Mouse (Mus musculus) urinary bladder, postnatal 4 days (tissue): ENCODE measurements around the gene Pramel3.
"Not testable (repeated sequence)": the region's sequence is repeated elsewhere in the genome, so short reads cannot be mapped to it uniquely, and the experiment has no call there.

Experiments
- DNase-seq, 2 experiments: peaks; one replicate each; pipeline ENCODE4 v3.0.0; 2021 to 2022; ENCODE audit warnings: low spot score in 2 of 2

Pramel3 gene

DNA sequence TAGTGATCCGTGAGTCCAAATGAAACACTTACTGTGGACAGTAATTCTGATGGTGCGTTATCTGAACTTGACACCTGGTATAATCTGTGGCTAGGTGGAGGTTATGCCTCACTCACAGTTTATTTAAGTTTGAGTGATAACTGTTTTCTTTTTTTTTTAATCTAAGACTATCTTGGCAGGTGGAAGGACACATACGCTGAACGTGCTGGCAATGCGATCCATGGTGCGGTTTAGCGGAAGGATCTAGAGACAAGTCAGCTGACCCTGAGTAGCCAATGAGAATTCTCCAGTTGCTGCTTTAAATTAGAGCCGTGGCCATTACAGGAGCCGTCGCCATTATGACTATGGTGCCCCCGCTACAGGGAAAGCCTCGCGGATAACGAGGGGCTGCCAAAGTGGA, at the start of gene Pramel3:
TSS of gene Pramel3 (plus strand) at position 301 of the 400 bp plus-strand sequence.
- DNase-seq = not testable (repeated sequence)

DNA sequence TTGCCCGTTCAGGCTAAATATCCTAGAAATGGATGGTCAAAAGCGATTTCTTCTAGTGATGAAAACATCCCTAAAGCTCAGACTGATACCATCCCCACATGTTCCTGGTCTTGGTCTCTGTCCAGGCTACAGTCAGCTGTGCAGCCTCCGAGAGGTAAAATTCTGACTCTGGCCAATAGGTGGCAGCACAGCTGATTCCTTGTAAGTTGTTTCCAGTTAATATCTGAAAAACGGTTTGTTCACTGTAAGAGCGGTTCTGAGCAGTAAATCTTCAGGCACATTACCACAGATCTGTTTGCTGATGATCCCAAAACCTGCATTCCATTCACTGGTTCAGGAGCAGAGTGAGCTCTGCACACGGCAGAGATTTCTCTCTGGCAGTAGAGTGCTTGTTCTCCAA, 58.6 kb downstream of the Pramel3 start:
- not testable (repeated sequence) for DNase-seq

DNA sequence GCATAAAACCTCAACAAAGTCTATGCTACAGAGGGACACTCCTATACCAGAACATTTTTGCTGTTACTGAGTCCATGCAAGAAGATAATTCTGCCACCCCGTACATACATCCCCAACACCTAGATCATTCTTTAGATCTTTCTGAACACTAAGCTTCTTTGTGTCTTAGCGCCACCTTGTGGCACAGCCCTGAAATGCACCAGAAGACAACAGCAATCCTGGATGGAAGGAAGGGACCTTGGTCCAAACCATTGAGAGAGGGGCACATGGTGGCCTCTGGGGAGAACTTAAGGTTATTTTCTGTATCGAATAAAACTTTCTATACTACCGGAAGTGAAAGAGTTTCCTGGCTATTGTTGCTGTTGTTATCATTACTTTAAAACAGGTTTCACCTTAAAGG, 59.8 kb downstream of the Pramel3 start:
- not testable (repeated sequence) for DNase-seq
